Mouse (Mus musculus) MEL (cell line): ENCODE results near the gene Rasl11a. TPM values are rescaled to one million over a fixed set of nuclear protein-coding genes. Genes with fewer than 3 reads are reported as not detected.

ENCODE experiments used
- DNase-seq: peaks from one replicate; pipeline ENCODE4 v3.0.0; 2011; ENCODE audit warnings: low read depth, low spot score
- H3K27ac ChIP-seq: 2 replicates; pipeline ENCODE4 v1.5.1; 2012; ENCODE audit warnings: low read depth, mild to moderate bottlenecking, control low read depth, low read length, moderate library complexity; ENCODE audit not compliant: control insufficient read depth
- H3K27me3 ChIP-seq, 2 experiments: fragments of 150-350 bp in 1 of 2; sonication (generic) in 1 of 2; 2 replicates each; pipeline ENCODE4 v1.6.1; 2012; ENCODE audit warnings: low read length in 2 of 2, mild to moderate bottlenecking in 2 of 2, improper control_type of control experiment in 1 of 2, moderate library complexity in 1 of 2; ENCODE audit not compliant: insufficient read depth in 2 of 2, control insufficient read depth in 1 of 2
- H3K36me3 ChIP-seq, 2 experiments: 2 replicates each; pipeline ENCODE4 v1.6.1; 2012 to 2014; ENCODE audit warnings: low read length in 2 of 2, improper control_type of control experiment in 1 of 2, inconsistent platforms in 1 of 2, mild to moderate bottlenecking in 1 of 2; ENCODE audit not compliant: insufficient read depth in 2 of 2, control insufficient read depth in 1 of 2
- H3K4me1 ChIP-seq, 2 experiments: fragments of 150-350 bp in 1 of 2; sonication (generic) in 1 of 2; 2 replicates each; pipeline ENCODE4 v1.6.1; 2012; ENCODE audit warnings: low read length in 2 of 2, improper control_type of control experiment in 1 of 2, mild to moderate bottlenecking in 1 of 2; ENCODE audit not compliant: insufficient read depth in 2 of 2, control insufficient read depth in 1 of 2
- H3K4me3 ChIP-seq, 2 experiments: fragments of 150-350 bp in 1 of 2; sonication (generic) in 1 of 2; 2 replicates each; pipeline ENCODE4 v1.5.1; 2012; ENCODE audit warnings: low read depth in 2 of 2, low read length in 2 of 2, mild to moderate bottlenecking in 2 of 2, moderate library complexity in 2 of 2, control low read depth in 1 of 2, improper control_type of control experiment in 1 of 2; ENCODE audit not compliant: control insufficient read depth in 1 of 2, insufficient read depth in 1 of 2
- H3K79me2 ChIP-seq: 2 replicates; pipeline ENCODE4 v1.6.1; 2012; ENCODE audit warnings: mild to moderate bottlenecking, low read length, moderate library complexity; ENCODE audit not compliant: control insufficient read depth, poor library complexity, insufficient read depth
- H3K9ac ChIP-seq: 2 replicates; pipeline ENCODE4 v1.6.1; 2012; ENCODE audit warnings: low read depth, mild to moderate bottlenecking, control low read depth, low read length, moderate library complexity; ENCODE audit not compliant: control insufficient read depth, poor library complexity, severe bottlenecking
- H3K9me3 ChIP-seq: fragments of 150-350 bp; sonication (generic); replicated peaks from 2 replicates; pipeline ENCODE4 v1.6.1; 2012; ENCODE audit warnings: mild to moderate bottlenecking, low read length, improper control_type of control experiment, moderate library complexity; ENCODE audit not compliant: insufficient read depth
- BHLHE40 ChIP-seq: IDR thresholded peaks from 2 replicates; pipeline ENCODE4 v1.6.1; 2012; ENCODE audit warnings: low read depth, mild to moderate bottlenecking, inconsistent platforms, low read length, improper control_type of control experiment, borderline replicate concordance
- CHD1 ChIP-seq: IDR thresholded peaks from 2 replicates; pipeline ENCODE4 v1.6.1; 2012; ENCODE audit warnings: low read depth, mild to moderate bottlenecking, inconsistent platforms, low read length, improper control_type of control experiment
- EP300 ChIP-seq, 2 experiments: IDR thresholded peaks; 2 replicates each; pipeline ENCODE4 v1.6.1; 2011; ENCODE audit warnings: improper control_type of control experiment in 2 of 2, low read length in 2 of 2, low read depth in 1 of 2, mild to moderate bottlenecking in 1 of 2
- ETS1 ChIP-seq: IDR thresholded peaks from 2 replicates; pipeline ENCODE4 v1.6.1; 2012; ENCODE audit warnings: low read depth, mild to moderate bottlenecking, inconsistent platforms, low read length, improper control_type of control experiment, moderate library complexity
- GABPA ChIP-seq: IDR thresholded peaks from 2 replicates; pipeline ENCODE4 v1.6.1; 2012; ENCODE audit warnings: low read depth, mild to moderate bottlenecking, inconsistent platforms, low read length, improper control_type of control experiment, moderate library complexity
- GATA1 ChIP-seq: IDR thresholded peaks from 2 replicates; pipeline ENCODE4 v1.6.1; 2011; ENCODE audit warnings: low read depth, low read length, improper control_type of control experiment
- MAFK ChIP-seq: IDR thresholded peaks from 2 replicates; pipeline ENCODE4 v1.6.1; 2011; ENCODE audit warnings: low read depth, mild to moderate bottlenecking, low read length, improper control_type of control experiment, borderline replicate concordance
- MAX ChIP-seq: IDR thresholded peaks from 2 replicates; pipeline ENCODE4 v1.6.1; 2011; ENCODE audit warnings: low read length, improper control_type of control experiment
- MXI1 ChIP-seq: IDR thresholded peaks from 2 replicates; pipeline ENCODE4 v1.6.1; 2011; ENCODE audit warnings: mild to moderate bottlenecking, low read depth, low read length, improper control_type of control experiment
- MYB ChIP-seq: IDR thresholded peaks from 2 replicates; pipeline ENCODE4 v1.6.1; 2011; ENCODE audit warnings: mild to moderate bottlenecking, low read depth, low read length, improper control_type of control experiment
- NELFE ChIP-seq: IDR thresholded peaks from 2 replicates; pipeline ENCODE4 v1.6.1; 2011; ENCODE audit warnings: low read depth, low read length, improper control_type of control experiment
- POLR2AphosphoS2 ChIP-seq: IDR thresholded peaks from 2 replicates; pipeline ENCODE4 v1.6.1; 2011; ENCODE audit warnings: low read length, improper control_type of control experiment
- POLR2AphosphoS5 ChIP-seq: IDR thresholded peaks from 2 replicates; pipeline ENCODE4 v1.6.1; 2012; ENCODE audit warnings: low read depth, borderline replicate concordance, mild to moderate bottlenecking, inconsistent platforms, low read length, moderate library complexity, mixed read lengths
- TCF12 ChIP-seq: IDR thresholded peaks from 2 replicates; pipeline ENCODE4 v1.6.1; 2014; ENCODE audit warnings: low read depth, mild to moderate bottlenecking, inconsistent platforms, low read length, improper control_type of control experiment, moderate library complexity
- USF1 ChIP-seq: IDR thresholded peaks from 2 replicates; pipeline ENCODE4 v1.6.1; 2014; ENCODE audit warnings: low read depth, mild to moderate bottlenecking, inconsistent platforms, low read length, improper control_type of control experiment, moderate library complexity
- USF2 ChIP-seq, 2 experiments: IDR thresholded peaks; 2 replicates each; pipeline ENCODE4 v1.6.1; 2011 to 2012; ENCODE audit warnings: improper control_type of control experiment in 2 of 2, low read length in 2 of 2, borderline replicate concordance in 1 of 2, inconsistent platforms in 1 of 2, low read depth in 1 of 2, mild to moderate bottlenecking in 1 of 2; ENCODE audit not compliant: insufficient read depth in 1 of 2
- polyA plus RNA-seq, 2 experiments: library from polyadenylated mRNA; stranded (reverse) in 1 of 2; unstranded in 1 of 2; fragments of >175 nt in 1 of 2; fragments of >200 nt in 1 of 2; gene quantifications; 2 replicates each; pipeline versions ENCODE4 v1.2.1 to v1.2.4; 2012; ENCODE audit warnings: low replicate concordance in 2 of 2, low read depth in 1 of 2; ENCODE audit not compliant: insufficient read length in 2 of 2, insufficient read depth in 1 of 2, missing spikeins in 1 of 2
- total RNA-seq: library from RNA; depleted of rRNA; stranded (reverse); fragments of 300-350 nt; gene quantifications from 2 replicates; pipeline ENCODE4 v1.2.3, GENCODE M21; 2012

The Rasl11a gene
- total and polyA plus RNA-seq, 3 experiments = 1.1 to 2.3 TPM; not detected in 1

DNA sequence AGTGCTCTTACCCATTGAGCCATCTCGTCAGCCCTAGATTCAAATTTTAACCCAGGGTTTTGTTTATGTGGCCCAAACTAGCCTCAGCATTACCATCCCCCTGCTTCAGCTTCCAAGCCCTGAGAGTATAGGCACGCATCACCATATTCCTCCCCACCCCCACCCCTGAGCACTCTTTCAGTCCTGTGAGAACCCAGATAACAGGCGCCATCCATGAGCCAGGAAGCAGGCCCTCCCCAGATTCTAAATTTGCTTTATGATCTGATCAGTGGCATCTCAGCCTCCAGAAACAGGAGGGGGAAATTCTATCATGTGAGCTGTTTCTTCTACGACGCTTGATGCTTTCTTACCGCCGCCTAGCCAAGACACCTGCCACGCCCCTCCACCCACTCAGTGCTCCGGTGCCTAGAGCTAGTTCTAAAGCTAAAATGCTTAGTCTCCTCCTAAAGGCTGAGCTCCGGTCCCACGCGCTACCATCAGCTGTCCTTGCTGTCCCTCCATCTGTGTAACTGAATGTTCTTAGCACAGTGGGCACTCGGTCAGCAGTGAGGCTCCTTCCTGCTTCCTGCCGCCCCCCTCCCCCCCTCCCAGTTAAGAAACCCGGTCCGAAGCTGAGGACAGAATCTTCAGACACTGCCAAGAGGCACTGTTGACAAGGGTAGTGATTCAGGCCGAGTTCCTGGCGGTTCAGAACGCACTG is 22.5 kb downstream of the Rasl11a start (continued):
- peak; percentile 83 for TF ChIP-seq USF1
- peak; percentile 93 for TF ChIP-seq GATA1
- peak; percentile 32; the same call in 1 of the 2 replicates for TF ChIP-seq MYB
- no peak for TF ChIP-seq USF2 (IDR thresholded peaks at IDR 0.05; ENCODE audit: borderline replicate concordance in 1 of 2, insufficient read depth in 1 of 2, low read depth in 1 of 2, low read length in 2 of 2)
- TF ChIP-seq NELFE = peak; percentile 50; the same call in 1 of the 2 replicates
- peak; percentile 78; the same call in 1 of the 2 replicates for TF ChIP-seq POLR2AphosphoS2
- TF ChIP-seq, all 39 proteins: peak for 26

DNA sequence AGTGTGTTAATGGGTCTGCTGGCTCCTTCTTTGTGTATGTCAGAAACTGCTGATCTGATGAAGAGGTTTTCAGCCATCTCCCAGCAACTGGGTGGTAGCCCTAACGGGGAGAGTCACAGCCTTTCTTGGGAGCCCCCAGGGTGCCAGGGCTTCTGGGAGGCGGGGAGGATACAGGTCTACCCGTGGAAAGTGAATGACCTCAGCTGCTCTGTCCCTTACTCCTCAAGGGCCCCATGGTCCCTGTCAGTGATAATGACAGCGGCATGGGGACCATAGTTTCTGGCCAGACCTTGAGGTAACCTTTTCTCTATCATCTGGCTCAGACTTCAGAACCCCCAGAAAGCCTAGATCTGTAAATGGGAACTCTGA is 23.1 kb downstream of the Rasl11a start:
- Histone ChIP-seq H3K4me3 (peak overlapping the region; percentile 39 to 45; a peak in 3 of 4 replicates), H3K4me1 (peaks cover 11 to 25% of the 10 kb centered on the region in 2 experiments), H3K27me3 (no peaks in the 10 kb centered on the region), H3K27ac (peak overlapping the region; percentile 84), H3K36me3 (peaks cover 0 to 17% of the 10 kb centered on the region in 2 experiments; a peak in 2 of 4 replicates), H3K9me3 (no peaks in the 10 kb centered on the region), H3K79me2 (no peaks in the 10 kb centered on the region), H3K9ac (peak overlapping the region; percentile 55)
- DNase-seq = no peak
- TF ChIP-seq GABPA (0 out of 2 replicates have a peak, but pooled peaks have one; percentile 34), MAX (0 out of 2 replicates have a peak, but pooled peaks have one; percentile 22), NELFE (no peak), EP300 (IDR thresholded peaks at IDR 0.05; ENCODE audit: low read depth in 1 of 2, low read length in 2 of 2) (0 out of 4 replicates have a peak, but pooled peaks of 1 of the 2 experiments have one; percentile 29), MXI1 (peak; percentile 17; the same call in 1 of the 2 replicates)

DNA sequence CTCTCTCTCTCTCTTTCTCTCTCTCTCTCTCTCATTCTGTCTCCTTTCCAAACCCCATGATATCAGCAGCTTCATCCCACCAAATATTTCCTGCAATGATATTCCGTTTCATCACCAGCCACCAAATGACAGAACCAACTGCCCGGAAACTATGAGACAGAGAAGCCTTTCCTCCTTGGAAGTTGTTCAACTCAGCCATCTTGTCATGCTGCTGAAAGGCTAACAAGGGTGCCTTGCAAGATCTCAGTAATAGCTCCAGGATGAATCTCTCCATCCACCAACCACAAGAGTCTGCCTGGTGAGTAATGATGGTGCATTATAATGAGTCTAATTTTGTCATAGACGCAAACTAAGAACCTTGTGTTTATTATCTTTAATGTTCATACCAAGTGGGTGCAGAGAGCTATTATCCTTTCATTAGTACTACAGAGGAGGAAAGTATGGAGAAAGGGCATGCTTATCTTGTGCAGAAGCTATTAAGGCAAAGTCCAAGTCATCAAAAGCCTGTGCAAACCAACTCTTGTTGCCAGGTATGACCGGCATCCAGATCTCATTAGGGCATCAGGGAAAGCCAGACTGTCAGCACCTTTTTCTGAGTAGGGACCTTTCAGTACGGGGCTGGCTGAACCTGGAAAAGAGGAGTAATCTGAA is 28.2 kb downstream of the Rasl11a start:
- Histone ChIP-seq H3K27ac (no peak overlapping the region), H3K4me3 (no peak overlapping the region), H3K36me3 (peaks cover 0 to 9% of the 10 kb centered on the region in 2 experiments; a peak in 2 of 4 replicates), H3K9me3 (no peaks in the 10 kb centered on the region), H3K9ac (no peak overlapping the region), H3K79me2 (no peaks in the 10 kb centered on the region), H3K27me3 (no peaks in the 10 kb centered on the region), H3K4me1 (peaks cover 7 to 11% of the 10 kb centered on the region in 2 experiments)
- TF ChIP-seq GATA1 (peak; percentile 39; the same call in 1 of the 2 replicates), EP300 (IDR thresholded peaks at IDR 0.05; ENCODE audit: low read depth in 1 of 2, low read length in 2 of 2) (peak; percentile 24 to 29; a peak in 1 of 4 replicates), TCF12 (peak; percentile 47; the same call in 1 of the 2 replicates), BHLHE40 (no peak), ETS1 (0 out of 2 replicates have a peak, but pooled peaks have one; percentile 26), MXI1 (no peak), CHD1 (no peak), MAFK (no peak), POLR2AphosphoS5 (no peak)
- DNase-seq = no peak
